Mouse (Mus musculus) yolk sac, embryonic 10.5 days (tissue): ENCODE results near the gene Khsrp.
"Not testable (repeated sequence)": the region's sequence is repeated elsewhere in the genome, so short reads cannot be mapped to it uniquely, and the experiment has no call there.

ENCODE experiments used
- DNase-seq: peaks from one replicate; pipeline ENCODE4 v3.0.0-alpha.2; 2017; ENCODE audit warnings: low spot score

Gene Khsrp

DNA sequence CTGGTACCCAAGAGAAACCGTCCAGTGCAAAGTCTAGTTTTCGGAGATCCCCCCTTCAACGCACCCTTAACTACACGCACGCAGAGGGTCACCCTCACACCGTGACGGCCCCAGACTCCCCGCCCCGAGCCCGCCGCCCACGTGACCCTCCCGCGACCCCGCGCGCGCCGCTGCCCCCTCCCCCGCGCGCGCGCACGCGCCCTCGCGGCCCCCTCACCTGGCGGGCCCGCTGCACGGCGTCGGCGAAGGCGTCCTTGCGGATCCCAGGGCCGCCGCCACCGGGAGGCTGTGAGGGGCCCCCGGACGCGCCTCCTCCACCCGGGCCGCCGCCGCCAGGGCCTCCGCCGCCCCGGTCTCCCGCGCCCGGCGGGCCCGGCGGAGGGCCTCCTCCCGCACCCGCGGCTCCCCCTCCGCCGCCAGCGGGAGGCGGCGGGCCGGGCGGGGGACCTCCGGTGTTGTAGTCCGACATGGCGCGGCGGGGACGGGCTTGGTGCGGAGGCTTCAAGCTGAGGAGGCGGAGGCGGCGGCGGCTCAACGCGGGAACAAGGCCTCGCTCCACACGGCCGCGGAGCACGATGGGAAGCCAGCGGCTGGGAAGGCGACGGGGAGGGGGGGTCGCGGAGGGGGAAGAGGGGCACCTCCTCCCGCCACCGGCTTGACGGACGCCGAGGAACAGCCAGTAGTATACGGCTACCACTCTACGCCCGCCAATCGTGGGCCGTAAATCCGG is at the start of gene Khsrp:
Khsrp (minus strand) TSS at position 592 of the 730 bp plus-strand sequence.
- peak; percentile 55 for DNase-seq

DNA sequence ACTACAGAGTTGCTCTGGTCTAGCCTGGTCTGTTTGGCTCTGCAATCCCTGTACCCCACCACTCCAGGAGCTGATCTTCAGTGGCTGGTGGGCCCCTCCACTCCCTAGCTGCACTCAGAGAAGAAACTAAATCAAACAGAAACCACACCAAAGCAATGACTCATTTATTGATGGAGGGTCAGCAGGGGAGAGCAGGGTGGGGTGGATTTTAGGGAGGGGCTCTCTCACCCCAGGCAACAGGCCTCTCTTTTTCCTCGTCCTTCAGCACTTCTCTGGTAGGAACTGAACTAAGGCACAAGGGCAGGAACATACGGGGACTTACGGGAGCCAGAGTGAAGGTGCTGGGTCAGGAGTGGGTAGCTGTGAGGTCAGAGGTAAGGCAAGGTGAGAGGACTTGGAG is 48.6 kb upstream of the Khsrp start:
- no peak for DNase-seq

DNA sequence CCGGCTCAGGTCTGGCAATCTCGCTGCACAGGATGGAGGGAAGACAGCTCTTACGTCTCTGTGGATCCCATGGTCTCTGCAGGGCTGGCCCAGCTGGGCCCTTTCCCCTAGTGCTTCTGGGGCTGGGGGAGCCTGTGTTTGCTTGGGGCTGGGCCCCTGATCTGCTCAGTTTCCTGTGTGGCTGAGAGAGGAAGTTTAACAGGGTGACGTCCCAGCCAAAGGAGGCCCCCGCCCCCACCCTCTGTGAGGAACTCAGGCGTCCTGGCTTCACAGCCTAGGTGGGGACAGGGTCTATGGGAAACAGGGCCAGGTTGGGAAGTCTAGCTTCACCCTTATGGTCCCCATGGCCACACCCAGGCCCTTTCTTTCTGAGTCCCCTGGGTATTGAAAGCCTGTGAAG is 47.0 kb upstream of the Khsrp start, which contains the start of gene Dennd1c:
Dennd1c (minus strand) TSS at position 179 of the 400 bp plus-strand sequence.
- no peak for DNase-seq

GRCm38 (mm10) chr17:57076916-57077315 is 45.6 kb upstream of the Khsrp start:
- no peak for DNase-seq

GRCm38 (mm10) chr17:57070699-57071098 is 39.4 kb upstream of the Khsrp start:
- peak; percentile 50 for DNase-seq

- no peak for DNase-seq
Observed at GRCm38 (mm10) chr17:57070272-57070671, 39.0 kb upstream of the Khsrp start.

GRCm38 (mm10) chr17:57066908-57067307 is 35.6 kb upstream of the Khsrp start:
- no peak for DNase-seq

DNA sequence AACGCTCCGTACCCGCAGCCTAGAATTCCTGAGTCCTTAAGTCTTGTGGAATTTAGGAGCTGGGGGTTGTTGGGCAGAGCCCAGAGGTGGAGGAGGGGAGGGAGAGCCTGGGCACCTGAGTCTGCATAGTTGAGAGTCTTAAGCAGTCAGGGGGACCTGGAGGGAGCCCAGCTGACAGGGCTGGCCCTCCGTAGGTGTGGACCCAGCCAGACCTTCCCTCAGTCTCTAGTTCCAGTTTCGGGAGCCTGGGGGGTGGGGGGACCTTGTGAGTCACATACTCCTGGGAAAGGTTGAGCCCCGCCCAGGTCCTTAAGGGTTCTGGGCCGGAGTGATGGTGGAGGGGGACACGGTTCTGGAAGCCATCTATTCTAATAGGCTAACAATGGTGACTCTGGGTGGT is 31.7 kb upstream of the Khsrp start:
- peak; percentile 22 for DNase-seq

DNA sequence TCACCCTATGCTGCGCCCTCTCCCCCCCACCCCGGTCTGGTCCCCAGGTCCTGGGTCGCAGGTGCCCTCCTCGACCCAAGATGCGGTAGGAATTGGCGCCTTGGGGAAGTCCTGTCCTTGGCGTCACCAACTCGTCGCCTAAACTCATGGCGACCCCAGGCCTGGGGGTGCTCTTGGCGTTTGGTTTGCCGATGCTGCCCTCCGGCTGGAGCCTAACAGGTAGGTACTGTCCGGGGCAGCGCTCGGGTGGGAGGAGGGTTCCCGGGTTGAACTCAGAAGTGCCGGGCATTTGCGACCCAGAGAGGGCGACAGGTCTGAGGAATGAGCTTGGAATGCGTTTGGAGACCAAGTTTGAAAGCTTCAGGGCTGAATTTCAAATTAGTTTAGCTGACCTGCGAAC is 31.2 kb upstream of the Khsrp start:
- no peak for DNase-seq

DNA sequence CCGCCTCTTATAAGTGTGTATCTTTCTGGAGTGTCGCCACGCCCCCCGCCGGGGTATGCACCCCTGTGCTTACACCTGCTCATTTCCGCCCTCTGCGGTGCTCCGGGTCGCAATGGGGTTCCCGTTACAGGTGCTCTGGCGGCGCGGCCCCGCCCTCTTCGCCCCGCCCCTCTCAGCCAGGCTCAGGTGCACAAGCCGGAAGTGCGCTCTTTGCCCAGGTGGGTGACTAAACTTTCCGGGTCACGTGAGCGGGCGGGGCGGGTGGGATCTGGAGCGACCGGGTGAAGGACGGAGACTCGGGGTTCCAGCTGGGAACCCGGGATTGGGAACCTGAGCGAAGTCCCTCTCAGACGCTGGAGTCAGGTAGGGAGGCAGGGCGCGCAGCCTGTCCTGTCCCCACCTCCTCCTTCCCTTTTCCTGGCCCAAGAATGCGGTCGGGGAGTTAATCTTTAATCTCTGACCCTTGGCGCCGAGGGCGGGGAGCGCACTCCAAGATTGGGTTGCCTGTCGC is 30.7 kb upstream of the Khsrp start:
- peak; percentile 90 for DNase-seq

DNA sequence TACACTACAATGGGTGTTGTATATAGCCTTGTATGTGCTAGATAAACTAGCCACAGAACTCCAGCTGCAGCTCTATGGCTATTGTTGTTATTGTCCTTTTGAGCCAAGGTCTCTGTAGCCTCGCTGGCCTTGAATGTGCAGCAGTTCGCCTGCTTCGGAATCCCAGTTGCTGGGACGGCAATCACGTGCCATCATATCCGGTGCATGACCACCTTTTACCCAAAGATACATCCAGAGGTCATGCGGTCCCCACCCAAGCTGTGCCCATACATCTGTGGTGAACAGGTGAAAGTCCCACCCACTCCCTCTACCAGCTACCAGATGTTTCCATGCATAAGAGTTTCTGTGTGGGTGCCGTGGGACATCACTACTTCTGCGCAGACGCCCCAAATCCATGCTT is 29.7 kb upstream of the Khsrp start:
- peak; percentile 19 for DNase-seq

DNA sequence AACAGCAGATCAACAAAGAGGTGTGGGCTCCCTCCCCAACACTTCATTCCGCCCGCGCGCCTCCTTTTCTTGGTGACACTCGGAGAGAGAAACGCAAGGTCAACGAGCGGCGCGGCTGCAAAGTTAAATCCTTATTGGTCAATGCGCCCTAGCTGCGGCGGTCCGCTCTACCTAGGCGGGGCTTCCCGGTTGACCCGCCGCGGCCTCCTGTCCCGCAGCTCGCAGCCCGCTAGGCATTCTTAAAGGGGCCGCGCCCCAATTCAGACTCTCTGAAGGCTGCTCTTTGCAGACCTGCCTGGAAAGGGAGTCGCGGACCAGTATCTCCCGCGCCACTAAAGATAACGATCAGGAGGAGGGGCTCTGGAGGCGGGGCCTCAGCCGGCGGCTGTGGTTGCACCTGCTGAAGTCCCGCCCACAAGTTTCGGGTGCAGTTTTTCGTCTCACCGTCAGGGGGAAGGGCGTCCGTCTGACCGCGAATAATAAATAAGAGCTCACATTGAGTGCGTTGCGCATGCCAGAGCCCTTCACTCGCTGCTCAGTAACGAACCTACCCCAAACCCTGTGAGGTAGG is 29.0 kb upstream of the Khsrp start:
- peak; percentile 96 for DNase-seq

DNA sequence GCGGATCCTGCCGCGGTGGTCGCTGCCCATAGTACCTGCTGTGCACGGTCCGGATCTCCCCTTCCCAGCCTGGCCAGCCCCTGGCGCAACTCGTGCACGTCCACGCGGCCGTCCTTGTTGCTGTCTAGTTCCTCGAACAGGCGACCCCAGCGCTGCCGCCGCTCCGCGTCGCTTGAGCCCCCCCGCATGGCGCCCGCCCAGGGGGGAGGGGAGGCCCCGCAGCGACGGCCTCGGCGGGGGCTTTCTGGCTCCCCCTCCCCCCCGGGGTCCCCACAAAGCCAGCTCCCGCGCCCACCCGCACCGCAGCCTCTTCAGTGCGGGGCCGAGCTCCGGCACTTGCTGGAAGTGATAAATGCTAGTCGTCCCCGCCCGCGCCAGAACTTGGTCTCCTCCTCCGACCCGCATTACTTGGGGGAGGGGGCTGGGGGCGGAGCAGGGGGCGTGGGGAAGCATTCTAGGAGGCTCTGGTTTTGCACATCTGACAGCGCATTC is 28.2 kb upstream of the Khsrp start, which contains the start of gene Slc25a23:
Slc25a23 (minus strand) TSS at position 378 of the 492 bp plus-strand sequence.
- DNase-seq, result peak; percentile 90

- peak; percentile 34 for DNase-seq
Observed at GRCm38 (mm10) chr17:57058891-57059485, 27.7 kb upstream of the Khsrp start, which contains the start of gene Crb3. Gene Crb3, plus strand, starts transcription at chr17:57059105.

DNA sequence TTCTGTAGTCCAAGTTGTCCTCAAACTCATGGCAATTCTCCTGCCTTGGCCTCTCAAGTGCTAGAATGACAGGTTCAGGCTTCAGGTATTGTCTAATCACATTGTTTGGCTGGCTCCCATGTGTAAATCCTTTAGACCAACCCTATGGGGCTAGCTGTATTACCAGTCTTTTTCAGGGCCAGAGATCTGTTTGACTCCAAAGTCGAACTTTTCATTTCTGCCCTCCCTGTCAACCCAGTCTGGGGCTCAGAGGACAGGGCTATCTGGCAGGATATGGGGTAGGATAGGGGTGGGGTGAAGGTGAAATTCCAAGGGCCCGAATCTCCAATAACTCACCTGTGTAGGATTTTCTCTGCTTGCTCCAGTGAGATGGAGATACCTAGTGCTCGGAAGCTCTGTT is 24.9 kb upstream of the Khsrp start:
- DNase-seq, result no peak

- DNase-seq, result not testable (repeated sequence)
Observed at GRCm38 (mm10) chr17:57051679-57052078, 20.4 kb upstream of the Khsrp start.

- DNase-seq, result no peak
Observed at GRCm38 (mm10) chr17:57048816-57049215, 17.5 kb upstream of the Khsrp start.

GRCm38 (mm10) chr17:57047406-57047805 is 16.1 kb upstream of the Khsrp start:
- no peak for DNase-seq

DNA sequence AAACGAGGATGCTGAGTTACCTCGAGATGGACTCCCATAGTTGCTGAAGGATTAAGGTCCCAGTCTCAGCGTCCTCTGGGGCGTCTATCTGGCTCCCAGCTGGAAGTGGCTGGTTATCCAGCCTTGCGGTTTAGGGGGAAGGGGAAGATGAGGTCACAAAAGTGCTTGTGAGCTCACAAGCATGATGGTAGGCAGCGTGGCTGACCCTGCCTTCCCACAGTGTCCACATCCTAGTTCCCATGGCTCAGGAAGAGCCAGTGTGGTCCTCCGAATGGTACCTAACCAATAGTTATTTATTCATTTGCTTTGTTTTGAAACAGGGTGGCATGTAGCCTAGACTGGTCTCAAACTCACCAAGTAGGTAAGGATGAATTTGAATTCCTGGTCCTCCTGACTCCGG is 10.2 kb upstream of the Khsrp start, which contains the start of gene Slc25a41:
Slc25a41 (minus strand) TSS at position 101 of the 400 bp plus-strand sequence.
- no peak for DNase-seq

- no peak for DNase-seq
Observed at GRCm38 (mm10) chr17:57038978-57039377, 7.7 kb upstream of the Khsrp start.

DNA sequence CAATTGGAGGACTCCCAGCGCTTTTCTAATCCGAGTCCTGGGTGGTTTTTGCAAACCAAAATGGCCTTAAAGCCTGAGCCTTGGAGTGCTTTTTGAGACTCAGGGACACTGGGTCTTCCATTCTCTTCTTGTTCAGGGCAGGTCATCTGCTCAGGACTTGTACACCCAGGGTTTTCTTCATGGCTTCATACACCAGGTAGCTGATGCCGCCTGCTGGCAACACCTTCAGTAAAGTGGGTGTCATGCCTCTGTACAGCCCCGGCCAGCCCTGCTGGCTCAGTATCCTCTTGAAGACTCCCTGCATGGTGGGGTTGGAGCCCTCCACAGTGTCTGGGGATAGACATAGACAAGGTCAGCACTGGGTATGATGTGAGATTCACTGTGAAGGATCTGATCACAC is 1.5 kb upstream of the Khsrp start:
- DNase-seq, result no peak

GRCm38 (mm10) chr17:57031661-57032420 is 519 bp upstream of the Khsrp start:
- peak; percentile 100 for DNase-seq
